Mouse (Mus musculus) kidney, postnatal 0 days (tissue): ENCODE measurements around the gene Faap20. TPM values are rescaled to one million over a fixed set of nuclear protein-coding genes. Genes with fewer than 3 reads are reported as not detected.

Source experiments
- ATAC-seq: fragments of 200-750 bp; cut with Nextera tagmentation; replicated peaks from 2 replicates; pipeline ENCODE4 v1.8.0; 2017; ENCODE audit warnings: low read depth, moderate number of reproducible peaks, moderate TSS enrichment, moderate library complexity; ENCODE audit not compliant: low FRiP score
- DNase-seq: peaks from one replicate; pipeline ENCODE4 v3.0.0-alpha.2; 2016; ENCODE audit warnings: low spot score
- H3K27ac ChIP-seq: fragments of 300-500 bp; sonication (generic); 2 replicates; pipeline ENCODE4 v1.5.1; 2014; ENCODE audit warnings: mild to moderate bottlenecking
- H3K27me3 ChIP-seq: fragments of 300-500 bp; sonication (generic); 2 replicates; pipeline ENCODE4 v1.6.1; 2014; ENCODE audit warnings: low read length, mixed read lengths; ENCODE audit not compliant: insufficient read depth
- H3K36me3 ChIP-seq: fragments of 300-500 bp; sonication (generic); 2 replicates; pipeline ENCODE4 v1.6.1; 2014; ENCODE audit warnings: low read length, mixed read lengths; ENCODE audit not compliant: insufficient read depth
- H3K4me1 ChIP-seq: fragments of 300-500 bp; sonication (generic); replicated peaks from 2 replicates; pipeline ENCODE4 v1.6.1; 2014; ENCODE audit warnings: antibody characterized with exemption, low read length, mixed read lengths; ENCODE audit not compliant: insufficient read depth
- H3K4me2 ChIP-seq: fragments of 300-500 bp; sonication (generic); 2 replicates; pipeline ENCODE4 v1.6.1; 2014; ENCODE audit warnings: mild to moderate bottlenecking, low read length, moderate library complexity, mixed read lengths
- H3K4me3 ChIP-seq: fragments of 300-500 bp; sonication (generic); replicated peaks from 2 replicates; pipeline ENCODE4 v1.5.1; 2014; ENCODE audit warnings: low read depth, low read length
- H3K9ac ChIP-seq: fragments of 300-500 bp; sonication (generic); 2 replicates; pipeline ENCODE4 v1.6.1; 2014; ENCODE audit warnings: low read depth, low read length
- H3K9me3 ChIP-seq: fragments of 300-500 bp; sonication (generic); replicated peaks from 2 replicates; pipeline ENCODE4 v1.6.1; 2016; ENCODE audit warnings: low read length, inconsistent platforms, mixed read lengths
- CTCF ChIP-seq: IDR thresholded peaks from 2 replicates; pipeline ENCODE4 v1.5.1; 2016; ENCODE audit warnings: antibody characterized with exemption, low read depth, mild to moderate bottlenecking, moderate library complexity
- WGBS: fragments of 180-500 bp; shearing (Covaris S2); extraction: QIAGEN DNeasy Blood & Tissue Kit; methylation state at CpG from one replicate; pipeline ENCODE4 v1.1.7; 2014; 5-methylcytosine and 5-hydroxymethylcytosine counted together
- polyA plus RNA-seq: library from polyadenylated mRNA; unstranded; fragments of >200 nt; fragmentation: Nextera tagmentation; extraction: Ambion mirVana; gene quantifications from 2 replicates; pipeline ENCODE4 v1.2.1, GENCODE M21; 2015

The Faap20 gene
- polyA plus RNA-seq, 1 experiment from 2014 or later = 77.2 TPM

GRCm38 (mm10) chr4:155220213-155221100 is 29.1 kb upstream of the Faap20 start:
- DNase-seq = no peak
- H3K4me2 ChIP-seq = peak overlapping the region; percentile 96
- peak overlapping the region; percentile 97 for H3K9ac ChIP-seq
- ATAC-seq = no peak
- H3K27ac ChIP-seq = peak overlapping the region; percentile 82
- WGBS = 3% methylated on average over 14 of the region's 14 CpGs
- no peaks in the 10 kb centered on the region for H3K36me3 ChIP-seq
- peak overlapping the region; percentile 86 for H3K4me3 ChIP-seq
- H3K9me3 ChIP-seq = no peaks in the 10 kb centered on the region
- peaks cover 53% of the 10 kb centered on the region for H3K4me1 ChIP-seq
- no peaks in the 10 kb centered on the region for H3K27me3 ChIP-seq
- no peak for TF ChIP-seq CTCF

- ATAC-seq = no peak
- WGBS = 2% methylated on average over 7 of the region's 7 CpGs
- TF ChIP-seq CTCF = no peak
- Histone ChIP-seq H3K4me2 (peak overlapping the region; percentile 96), H3K27me3 (no peaks in the 10 kb centered on the region), H3K4me1 (peaks cover 47% of the 10 kb centered on the region), H3K9ac (peak overlapping the region; percentile 97), H3K4me3 (peak overlapping the region; percentile 86), H3K9me3 (no peaks in the 10 kb centered on the region), H3K36me3 (no peaks in the 10 kb centered on the region), H3K27ac (peak overlapping the region; percentile 82)
- DNase-seq = no peak
These were observed 28.5 kb upstream of the Faap20 start for GRCm38 (mm10) chr4:155221106-155221505.

- no peak for TF ChIP-seq CTCF
- DNase-seq = peak; percentile 72
- no peak for ATAC-seq
- under 1% methylated on average over 89 of the region's 93 CpGs for WGBS
- no peaks in the 10 kb centered on the region for H3K27me3 ChIP-seq
- H3K9ac ChIP-seq = peak overlapping the region; percentile 97
- peak overlapping the region; percentile 86 for H3K4me3 ChIP-seq
- peak overlapping the region; percentile 82 for H3K27ac ChIP-seq
- H3K9me3 ChIP-seq = no peaks in the 10 kb centered on the region
- H3K4me1 ChIP-seq = peaks cover 39% of the 10 kb centered on the region
- peak overlapping the region; percentile 96 for H3K4me2 ChIP-seq
- no peaks in the 10 kb centered on the region for H3K36me3 ChIP-seq
These were observed 27.7 kb upstream of the Faap20 start for GRCm38 (mm10) chr4:155221599-155222551.

GRCm38 (mm10) chr4:155222552-155222840 is 27.1 kb upstream of the Faap20 start, which contains the start of gene Ski:
Ski (minus strand) TSS chr4:155222592.
- H3K27ac ChIP-seq = peak within 1 kb of the TSS; percentile 93
- no peaks in the 10 kb centered on the region for H3K27me3 ChIP-seq
- H3K9me3 ChIP-seq = no peaks in the 10 kb centered on the region
- H3K9ac ChIP-seq = peak within 1 kb of the TSS; percentile 97
- WGBS = 0% methylated on average over 36 of the region's 63 CpGs
- DNase-seq = no peak
- no peak for ATAC-seq
- peak within 1 kb of the TSS; percentile 86 for H3K4me3 ChIP-seq
- peak within 1 kb of the TSS; percentile 96 for H3K4me2 ChIP-seq
- peaks cover 33% of the 10 kb centered on the region for H3K4me1 ChIP-seq
- TF ChIP-seq CTCF = no peak
- no peaks in the 10 kb centered on the region for H3K36me3 ChIP-seq

GRCm38 (mm10) chr4:155222841-155223593 is 26.6 kb upstream of the Faap20 start:
- DNase-seq (peak; percentile 98), ATAC-seq (peak; percentile 100)
- 0 out of 2 replicates have a peak, but pooled peaks have one; percentile 37 for TF ChIP-seq CTCF
- H3K27me3 ChIP-seq = no peaks in the 10 kb centered on the region
- no peaks in the 10 kb centered on the region for H3K9me3 ChIP-seq
- H3K27ac ChIP-seq = peak overlapping the region; percentile 93
- H3K4me2 ChIP-seq = peak overlapping the region; percentile 96
- peaks cover 27% of the 10 kb centered on the region for H3K4me1 ChIP-seq
- peak overlapping the region; percentile 21 for H3K4me3 ChIP-seq
- under 1% methylated on average over 80 of the region's 116 CpGs for WGBS
- no peaks in the 10 kb centered on the region for H3K36me3 ChIP-seq
- peak overlapping the region; percentile 97 for H3K9ac ChIP-seq
